Mouse (Mus musculus) midbrain, embryonic 14.5 days (tissue): ENCODE measurements around the gene Jak3. TPM values are rescaled to one million over a fixed set of nuclear protein-coding genes. Genes with fewer than 3 reads are reported as not detected.

ENCODE experiments used
- ATAC-seq: fragments of 200-750 bp; cut with Nextera tagmentation; 2 replicates; pipeline ENCODE4 v1.8.0; 2017; ENCODE audit warnings: moderate number of reproducible peaks, moderate library complexity; ENCODE audit not compliant: low FRiP score, low TSS enrichment
- DNase-seq: peaks from one replicate; pipeline ENCODE4 v3.0.0-alpha.2; 2015
- H3K27ac ChIP-seq: fragments of 300-500 bp; sonication (generic); replicated peaks from 2 replicates; pipeline ENCODE4 v1.5.1; 2014; ENCODE audit warnings: mild to moderate bottlenecking, low read depth, low read length, moderate library complexity
- H3K27me3 ChIP-seq: fragments of 300-500 bp; sonication (generic); 2 replicates; pipeline ENCODE4 v1.6.1; 2014; ENCODE audit warnings: low read length, control low read depth, mixed read lengths; ENCODE audit not compliant: control insufficient read depth, insufficient read depth
- H3K36me3 ChIP-seq: fragments of 300-500 bp; sonication (generic); 2 replicates; pipeline ENCODE4 v1.6.1; 2014; ENCODE audit warnings: low read length, control low read depth; ENCODE audit not compliant: control insufficient read depth, insufficient read depth
- H3K4me1 ChIP-seq: fragments of 300-500 bp; sonication (generic); 2 replicates; pipeline ENCODE4 v1.6.1; 2014; ENCODE audit warnings: mild to moderate bottlenecking, antibody characterized with exemption, low read length, control low read depth; ENCODE audit not compliant: control insufficient read depth, insufficient read depth
- H3K4me2 ChIP-seq: fragments of 300-500 bp; sonication (generic); 2 replicates; pipeline ENCODE4 v1.6.1; 2014; ENCODE audit warnings: mild to moderate bottlenecking, low read length, moderate library complexity
- H3K4me3 ChIP-seq: fragments of 300-500 bp; sonication (generic); replicated peaks from 2 replicates; pipeline ENCODE4 v1.5.1; 2014; ENCODE audit warnings: low read depth, low read length
- H3K9ac ChIP-seq: fragments of 300-500 bp; sonication (generic); replicated peaks from 2 replicates; pipeline ENCODE4 v1.6.1; 2014; ENCODE audit warnings: mild to moderate bottlenecking, low read length, moderate library complexity
- H3K9me3 ChIP-seq: fragments of 300-500 bp; sonication (generic); 2 replicates; pipeline ENCODE4 v1.6.1; 2016; ENCODE audit warnings: low read length, control low read depth, mixed read lengths; ENCODE audit not compliant: control insufficient read depth
- WGBS: fragments of 180-500 bp; shearing (Covaris S2); extraction: QIAGEN DNeasy Blood & Tissue Kit; methylation state at CpG from one replicate; pipeline ENCODE4 v1.1.7; 2014; 5-methylcytosine and 5-hydroxymethylcytosine counted together
- polyA plus RNA-seq: library from polyadenylated mRNA; unstranded; fragments of >200 nt; fragmentation: Nextera tagmentation; extraction: Ambion mirVana; gene quantifications from 2 replicates; pipeline ENCODE4 v1.2.1, GENCODE M21; 2014

Jak3 gene
- polyA plus RNA-seq, 1 experiment from 2014 or later, result 3.6 TPM

DNA sequence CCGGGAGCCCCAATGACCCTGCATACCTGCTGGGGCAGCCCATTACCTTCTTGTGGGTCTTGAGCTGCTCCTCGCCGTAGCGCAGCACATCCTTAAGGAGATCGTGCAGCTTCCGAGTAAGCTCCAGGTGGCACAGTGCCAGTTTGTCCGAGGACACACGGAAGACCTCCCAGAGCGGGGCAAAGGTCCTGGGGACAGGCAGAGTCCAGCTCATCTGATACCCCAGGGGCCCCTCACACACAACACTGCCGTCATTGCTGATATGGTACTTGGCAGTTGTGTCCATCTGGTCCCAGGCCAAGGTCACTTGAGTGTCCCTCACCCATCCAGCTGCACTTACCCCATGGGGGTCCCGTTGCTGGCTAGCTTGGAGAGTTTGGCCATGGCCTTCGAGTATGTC, 41.0 kb downstream of the Jak3 start:
- no peak overlapping the region for H3K27ac ChIP-seq
- 91% methylated on average over 12 of the region's 12 CpGs for WGBS
- peaks cover 60% of the 10 kb centered on the region for H3K36me3 ChIP-seq

GRCm38 (mm10) chr8:71718252-71718651, 42.2 kb downstream of the Jak3 start:
- Histone ChIP-seq H3K4me1 (peaks cover 45% of the 10 kb centered on the region), H3K4me2 (no peak overlapping the region), H3K4me3 (no peak overlapping the region), H3K36me3 (peaks cover 48% of the 10 kb centered on the region), H3K27ac (no peak overlapping the region), H3K9me3 (no peaks in the 10 kb centered on the region), H3K27me3 (no peaks in the 10 kb centered on the region), H3K9ac (no peak overlapping the region)
- ATAC-seq, result no peak
- WGBS, result 26% methylated on average over 3 of the region's 3 CpGs
- peak; percentile 49 for DNase-seq

More for the DNA sequence above, 41.0 kb downstream of the Jak3 start:
- DNase-seq (no peak), ATAC-seq (no peak)
- Histone ChIP-seq H3K4me2 (no peak overlapping the region), H3K4me3 (no peak overlapping the region), H3K27me3 (no peaks in the 10 kb centered on the region), H3K9me3 (no peaks in the 10 kb centered on the region), H3K4me1 (peaks cover 40% of the 10 kb centered on the region), H3K9ac (no peak overlapping the region)

GRCm38 (mm10) chr8:71719218-71719617, 43.1 kb downstream of the Jak3 start:
- peak; percentile 63 for DNase-seq
- H3K9ac ChIP-seq, result no peak overlapping the region; the same call in 1 of the 2 replicates
- ATAC-seq, result peak; percentile 14; the same call in 1 of the 2 replicates
- 39% methylated on average over 4 of the region's 4 CpGs for WGBS
- no peak overlapping the region for H3K4me3 ChIP-seq
- H3K4me1 ChIP-seq, result peaks cover 51% of the 10 kb centered on the region
- H3K4me2 ChIP-seq, result peak overlapping the region; percentile 42; the same call in 1 of the 2 replicates
- peak overlapping the region; percentile 87 for H3K27ac ChIP-seq
- H3K36me3 ChIP-seq, result peaks cover 38% of the 10 kb centered on the region
- H3K9me3 ChIP-seq, result no peaks in the 10 kb centered on the region
- H3K27me3 ChIP-seq, result no peaks in the 10 kb centered on the region

DNA sequence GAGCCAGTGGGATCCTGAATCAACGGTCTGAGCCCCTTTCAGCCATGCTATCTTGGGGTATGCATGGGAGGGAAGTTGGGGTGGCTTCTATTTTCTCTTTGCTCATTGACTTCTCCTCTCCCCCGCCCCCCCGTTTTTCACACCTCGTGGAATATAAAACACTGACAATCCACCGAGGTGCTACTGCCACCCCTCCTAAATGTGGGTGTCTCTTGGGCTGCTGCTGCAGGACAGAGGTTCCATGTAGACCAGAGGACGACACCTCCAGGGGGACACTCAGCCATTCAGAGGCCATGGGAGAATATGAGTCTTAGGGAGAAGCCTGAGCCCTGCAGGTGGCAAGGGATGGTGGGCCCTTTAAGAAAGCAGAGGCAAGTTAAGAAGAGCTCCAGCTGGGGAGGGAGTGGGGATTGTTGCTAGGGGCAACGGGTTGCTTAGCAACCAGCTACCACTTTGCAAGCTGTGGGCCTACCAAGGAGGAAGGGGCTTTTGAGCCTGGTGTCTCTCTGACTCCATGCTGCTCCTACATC, 43.9 kb downstream of the Jak3 start:
- peak; percentile 82 for ATAC-seq
- Histone ChIP-seq H3K4me2 (peak overlapping the region; percentile 42), H3K27me3 (no peaks in the 10 kb centered on the region), H3K27ac (peak overlapping the region; percentile 87), H3K9me3 (no peaks in the 10 kb centered on the region), H3K9ac (no peak overlapping the region; the same call in 1 of the 2 replicates), H3K36me3 (peaks cover 31% of the 10 kb centered on the region), H3K4me3 (no peak overlapping the region; the same call in 1 of the 2 replicates), H3K4me1 (peaks cover 55% of the 10 kb centered on the region)
- WGBS, result 19% methylated on average over 7 of the region's 7 CpGs
- peak; percentile 95 for DNase-seq

GRCm38 (mm10) chr8:71723047-71723551, 47.0 kb downstream of the Jak3 start:
- H3K36me3 ChIP-seq, result peaks cover 1% of the 10 kb centered on the region; the same call in 1 of the 2 replicates
- H3K4me3 ChIP-seq, result no peak overlapping the region
- H3K9me3 ChIP-seq, result no peaks in the 10 kb centered on the region
- ATAC-seq (no peak), DNase-seq (no peak)
- H3K4me1 ChIP-seq, result peaks cover 53% of the 10 kb centered on the region
- 71% methylated on average over 14 of the region's 14 CpGs for WGBS
- no peak overlapping the region for H3K9ac ChIP-seq
- no peak overlapping the region for H3K4me2 ChIP-seq
- H3K27ac ChIP-seq, result no peak overlapping the region
- no peaks in the 10 kb centered on the region for H3K27me3 ChIP-seq

DNA sequence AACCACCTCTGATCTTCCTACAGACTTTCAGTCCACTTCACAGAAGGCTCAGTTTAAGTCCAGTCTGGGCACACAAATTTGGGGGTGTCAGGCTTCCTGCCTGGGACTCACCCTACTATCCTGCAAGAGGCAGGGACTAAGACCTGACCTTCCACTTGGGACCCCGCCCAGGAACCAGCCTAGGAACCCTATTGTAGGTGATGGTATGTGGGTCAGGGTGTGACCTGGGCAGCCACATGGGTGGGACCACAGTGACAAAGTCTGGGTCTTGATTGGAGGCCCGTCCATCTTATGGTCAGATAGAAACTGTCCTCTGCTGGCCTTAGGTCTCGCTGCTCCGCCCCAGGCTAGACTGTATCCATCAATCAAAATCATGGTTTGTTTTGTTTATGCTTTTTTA, 48.3 kb downstream of the Jak3 start:
- Histone ChIP-seq H3K9ac (peak overlapping the region; percentile 92; the same call in 1 of the 2 replicates), H3K4me2 (peak overlapping the region; percentile 77), H3K27ac (no peak overlapping the region), H3K4me3 (peak overlapping the region; percentile 75), H3K4me1 (peaks cover 40% of the 10 kb centered on the region), H3K36me3 (no peaks in the 10 kb centered on the region), H3K9me3 (no peaks in the 10 kb centered on the region), H3K27me3 (no peaks in the 10 kb centered on the region)
- ATAC-seq (no peak), DNase-seq (no peak)
- WGBS, result 76% methylated on average over 4 of the region's 4 CpGs

- no peaks in the 10 kb centered on the region for H3K27me3 ChIP-seq
- no peaks in the 10 kb centered on the region for H3K9me3 ChIP-seq
- H3K4me1 ChIP-seq, result peaks cover 30% of the 10 kb centered on the region
- DNase-seq (peak; percentile 97), ATAC-seq (peak; percentile 82)
- H3K9ac ChIP-seq, result peak within 1 kb of the TSS; percentile 92
- peak within 1 kb of the TSS; percentile 71 for H3K27ac ChIP-seq
- no peaks in the 10 kb centered on the region for H3K36me3 ChIP-seq
- peak within 1 kb of the TSS; percentile 75 for H3K4me3 ChIP-seq
- under 1% methylated on average over 54 of the region's 54 CpGs for WGBS
- peak within 1 kb of the TSS; percentile 77 for H3K4me2 ChIP-seq
Observed at GRCm38 (mm10) chr8:71725122-71725924, 49.2 kb downstream of the Jak3 start, which contains the start of gene Fcho1. Gene Fcho1, minus strand, starts transcription at chr8:71725716.

DNA sequence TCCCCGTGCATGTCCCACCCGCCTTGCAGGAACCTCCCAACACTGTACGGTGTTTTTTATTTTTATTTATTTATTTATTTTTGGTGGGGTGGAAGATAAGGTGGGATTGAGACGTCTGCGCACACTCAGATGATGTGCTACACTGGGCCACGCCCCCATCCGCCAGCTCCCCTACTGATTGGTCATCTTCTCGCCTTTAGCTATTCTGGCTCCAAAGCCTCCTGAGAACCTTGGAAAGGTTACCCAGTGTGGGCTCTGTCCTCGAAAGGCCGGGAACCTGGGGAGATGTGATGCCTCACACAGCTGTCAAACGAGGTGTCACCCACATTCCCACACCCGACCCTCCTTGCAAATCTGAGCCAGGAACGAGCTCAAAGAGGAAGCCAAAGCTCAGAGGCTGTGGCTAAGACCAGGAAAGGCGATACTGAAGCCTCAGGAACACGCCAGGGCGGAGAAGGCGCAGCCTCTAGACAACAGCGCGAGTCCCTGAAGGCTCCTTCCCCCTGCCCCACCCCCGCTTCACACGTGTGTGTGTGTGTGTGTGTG, 52.2 kb downstream of the Jak3 start:
- no peaks in the 10 kb centered on the region for H3K9me3 ChIP-seq
- DNase-seq, result peak; percentile 84
- peak overlapping the region; percentile 36 for H3K4me3 ChIP-seq
- peaks cover 10% of the 10 kb centered on the region for H3K4me1 ChIP-seq
- peak overlapping the region; percentile 65 for H3K4me2 ChIP-seq
- WGBS, result 7% methylated on average over 20 of the region's 21 CpGs
- no peaks in the 10 kb centered on the region for H3K27me3 ChIP-seq
- no peaks in the 10 kb centered on the region for H3K36me3 ChIP-seq
- peak; percentile 49 for ATAC-seq
- H3K9ac ChIP-seq, result peak overlapping the region; percentile 50
- H3K27ac ChIP-seq, result peak overlapping the region; percentile 81
